Mouse (Mus musculus): ENCODE measurements around the gene Il12a. TPM values are rescaled to one million over a fixed set of nuclear protein-coding genes. Genes with fewer than 3 reads are reported as not detected.

Gene Il12a
- 0.41 and 0.72 TPM in 2 replicates for polyA plus RNA-seq (2012; rRNA removed)

GRCm38 (mm10) chr3:68690344-68690743 is at the start of gene Il12a:
Il12a (plus strand) TSS chr3:68690644.

Other genes with a start within 250 kb of the Il12a start
- 1.8 and 2.1 TPM in 2 replicates for gene 1110032F04Rik, start 178.9 kb downstream of the Il12a start, polyA plus RNA-seq (2012; rRNA removed)